Mouse (Mus musculus): ENCODE measurements around the gene Cap2. TPM values are rescaled to one million over a fixed set of nuclear protein-coding genes. Genes with fewer than 3 reads are reported as not detected.

The Cap2 gene
- polyA plus RNA-seq, 1 experiment: 134 TPM

GRCm38 (mm10) chr13:46632796-46633195 lies 131.1 kb downstream of the Cap2 start:
- Histone ChIP-seq H3K4me1 (ENCODE audit: control insufficient read depth, insufficient read depth, low read length) (no peaks in the 10 kb centered on the region; the same call in 1 of the 2 replicates), H3K27me3 (ENCODE audit: control insufficient read depth, insufficient read depth, low read length) (no peaks in the 10 kb centered on the region), H3K27ac (ENCODE audit: control insufficient read depth, insufficient read depth, low read depth, low read length) (no peak overlapping the region), H3K4me3 (ENCODE audit: control insufficient read depth, low read depth, low read length) (no peak overlapping the region), H3K36me3 (ENCODE audit: control insufficient read depth, insufficient read depth, low read length) (no peaks in the 10 kb centered on the region)
- TF ChIP-seq POLR2A (IDR thresholded peaks at IDR 0.05; ENCODE audit: control insufficient read depth, low read depth, low read length): no peak
- TF ChIP-seq CTCF (IDR thresholded peaks at IDR 0.05; ENCODE audit: control insufficient read depth, insufficient read depth, insufficient replicate concordance, low read depth, low read length): no peak

DNA sequence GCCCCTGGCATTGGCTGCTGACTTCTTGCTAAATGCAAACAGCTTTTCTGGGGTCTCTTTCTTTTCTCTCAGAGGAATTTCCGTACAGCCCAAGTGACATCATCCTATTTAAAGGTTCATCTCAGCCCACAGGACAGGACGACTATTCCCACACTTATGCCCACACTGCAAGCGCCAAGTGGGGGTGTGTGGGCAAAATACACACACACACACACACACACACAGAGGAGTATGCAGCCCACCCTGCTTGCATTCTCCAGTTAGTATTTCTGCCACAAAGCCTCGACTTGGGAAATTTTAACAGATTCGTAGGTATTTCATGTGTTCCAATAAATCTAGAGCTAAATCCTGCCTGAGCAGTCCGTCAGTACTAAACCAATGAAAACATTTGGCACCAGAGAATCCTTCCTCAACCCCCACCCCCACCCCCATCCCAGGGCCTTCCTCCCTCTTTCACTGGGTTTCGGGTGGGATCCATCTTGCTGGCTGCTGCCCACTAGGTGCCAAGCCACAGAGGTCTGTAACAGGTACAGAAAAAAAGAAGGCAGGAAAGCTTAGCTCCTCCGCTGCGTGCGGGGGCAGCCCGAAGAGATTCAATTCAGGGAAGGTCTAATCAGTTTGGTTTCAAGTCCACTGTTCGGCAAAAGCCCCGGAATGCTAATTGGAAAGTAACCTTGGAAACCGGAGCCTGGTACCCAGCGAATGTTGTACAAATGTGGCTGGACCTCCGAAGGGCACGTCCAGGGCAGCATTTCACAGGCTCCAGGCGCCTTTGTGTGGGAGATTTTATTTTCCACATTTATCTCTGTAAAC lies 131.9 kb downstream of the Cap2 start:
- TF ChIP-seq CTCF (IDR thresholded peaks at IDR 0.05; ENCODE audit: control insufficient read depth, insufficient read depth, insufficient replicate concordance, low read depth, low read length): no peak
- no peak for TF ChIP-seq POLR2A (IDR thresholded peaks at IDR 0.05; ENCODE audit: control insufficient read depth, low read depth, low read length)
- H3K4me3 ChIP-seq (ENCODE audit: control insufficient read depth, low read depth, low read length): no peak overlapping the region

GRCm38 (mm10) chr13:46634133-46634488 lies 132.5 kb downstream of the Cap2 start:
- Histone ChIP-seq H3K27me3 (ENCODE audit: control insufficient read depth, insufficient read depth, low read length) (no peaks in the 10 kb centered on the region), H3K27ac (ENCODE audit: control insufficient read depth, insufficient read depth, low read depth, low read length) (no peak overlapping the region), H3K4me3 (ENCODE audit: control insufficient read depth, low read depth, low read length) (no peak overlapping the region), H3K36me3 (ENCODE audit: control insufficient read depth, insufficient read depth, low read length) (no peaks in the 10 kb centered on the region), H3K4me1 (ENCODE audit: control insufficient read depth, insufficient read depth, low read length) (no peaks in the 10 kb centered on the region; the same call in 1 of the 2 replicates)
- TF ChIP-seq CTCF (IDR thresholded peaks at IDR 0.05; ENCODE audit: control insufficient read depth, insufficient read depth, insufficient replicate concordance, low read depth, low read length): no peak
- no peak for TF ChIP-seq POLR2A (IDR thresholded peaks at IDR 0.05; ENCODE audit: control insufficient read depth, low read depth, low read length)

More for the DNA sequence above, 131.9 kb downstream of the Cap2 start:
- H3K27ac ChIP-seq (ENCODE audit: control insufficient read depth, insufficient read depth, low read depth, low read length): no peak overlapping the region
- no peaks in the 10 kb centered on the region; the same call in 1 of the 2 replicates for H3K4me1 ChIP-seq (ENCODE audit: control insufficient read depth, insufficient read depth, low read length)
- H3K27me3 ChIP-seq (ENCODE audit: control insufficient read depth, insufficient read depth, low read length): no peaks in the 10 kb centered on the region
- no peaks in the 10 kb centered on the region for H3K36me3 ChIP-seq (ENCODE audit: control insufficient read depth, insufficient read depth, low read length)

DNA sequence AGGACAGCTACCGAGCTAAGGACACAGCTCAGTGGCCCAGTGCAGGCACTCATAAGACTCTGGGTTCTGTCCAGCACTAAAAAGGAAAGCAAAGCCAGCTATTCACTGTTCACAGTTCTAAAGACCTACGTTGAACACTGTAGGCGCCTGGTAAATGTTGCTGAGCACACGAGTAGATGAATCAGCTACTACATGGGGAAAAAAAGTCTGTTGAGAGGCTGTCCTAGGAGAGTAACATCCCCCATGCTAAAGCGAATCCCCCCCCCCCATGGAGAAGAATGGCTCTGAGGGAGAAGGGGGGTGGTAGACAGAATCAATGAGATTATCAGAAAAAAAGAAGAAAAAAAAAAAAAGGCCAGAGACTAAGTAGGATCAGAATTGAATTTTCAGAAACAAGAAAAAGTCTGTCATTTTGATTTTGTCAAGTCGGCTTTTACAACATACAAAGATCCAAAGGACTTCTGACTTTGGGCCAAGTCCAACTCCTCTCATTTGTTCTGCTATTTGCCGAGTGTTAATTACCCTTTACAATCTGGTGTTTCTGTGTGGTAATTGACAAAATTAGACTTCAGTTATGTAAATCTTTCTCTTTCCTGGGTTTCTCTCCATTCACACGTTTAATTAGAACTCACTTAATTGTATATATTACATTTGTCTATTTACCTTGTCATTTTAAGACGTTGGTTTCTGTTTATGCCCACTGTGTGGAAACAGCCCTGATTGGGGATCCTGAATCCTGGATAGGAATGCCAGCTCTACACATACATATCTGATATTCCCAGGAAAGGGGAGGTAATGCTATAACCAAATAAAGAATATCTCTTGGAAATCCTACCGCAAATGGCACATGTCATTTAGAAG lies 139.2 kb downstream of the Cap2 start:
- no peak overlapping the region for H3K4me3 ChIP-seq (ENCODE audit: control insufficient read depth, low read depth, low read length)
- H3K27ac ChIP-seq (ENCODE audit: control insufficient read depth, insufficient read depth, low read depth, low read length): no peak overlapping the region
- H3K27me3 ChIP-seq (ENCODE audit: control insufficient read depth, insufficient read depth, low read length): no peaks in the 10 kb centered on the region
- no peaks in the 10 kb centered on the region for H3K4me1 ChIP-seq (ENCODE audit: control insufficient read depth, insufficient read depth, low read length)
- no peak for TF ChIP-seq CTCF (IDR thresholded peaks at IDR 0.05; ENCODE audit: control insufficient read depth, insufficient read depth, insufficient replicate concordance, low read depth, low read length)
- TF ChIP-seq POLR2A (IDR thresholded peaks at IDR 0.05; ENCODE audit: control insufficient read depth, low read depth, low read length): no peak
- no peaks in the 10 kb centered on the region for H3K36me3 ChIP-seq (ENCODE audit: control insufficient read depth, insufficient read depth, low read length)

- no peak overlapping the region for H3K4me3 ChIP-seq (ENCODE audit: control insufficient read depth, low read depth, low read length)
- H3K4me1 ChIP-seq (ENCODE audit: control insufficient read depth, insufficient read depth, low read length): no peaks in the 10 kb centered on the region
- no peak overlapping the region for H3K27ac ChIP-seq (ENCODE audit: control insufficient read depth, insufficient read depth, low read depth, low read length)
- H3K36me3 ChIP-seq (ENCODE audit: control insufficient read depth, insufficient read depth, low read length): no peaks in the 10 kb centered on the region
- H3K27me3 ChIP-seq (ENCODE audit: control insufficient read depth, insufficient read depth, low read length): no peaks in the 10 kb centered on the region
- TF ChIP-seq CTCF (IDR thresholded peaks at IDR 0.05; ENCODE audit: control insufficient read depth, insufficient read depth, insufficient replicate concordance, low read depth, low read length) (peak; percentile 75; the same call in 1 of the 2 replicates), POLR2A (IDR thresholded peaks at IDR 0.05; ENCODE audit: control insufficient read depth, low read depth, low read length) (no peak)
Measured at GRCm38 (mm10) chr13:46642318-46642717, 140.7 kb downstream of the Cap2 start.

DNA sequence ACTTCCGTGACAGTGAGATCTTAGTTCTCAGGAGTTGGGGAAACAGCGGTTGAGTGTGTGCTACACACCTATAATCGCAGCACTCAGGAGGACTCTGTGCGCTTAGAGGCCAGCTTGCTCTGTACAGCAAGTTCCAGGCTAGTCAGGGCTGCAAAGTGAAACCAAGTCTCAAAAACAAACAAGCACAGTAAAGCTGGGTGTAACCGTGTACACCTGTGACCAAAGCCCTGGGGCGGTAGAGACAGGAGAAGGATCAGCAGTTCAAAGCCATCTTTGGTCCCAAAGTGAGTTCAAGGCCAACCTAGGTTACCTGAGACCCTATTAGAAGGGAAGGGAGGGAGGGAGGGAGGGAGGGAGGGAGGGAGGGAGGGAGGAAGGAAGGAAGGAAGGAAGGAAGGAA lies 142.5 kb downstream of the Cap2 start:
- TF ChIP-seq POLR2A (IDR thresholded peaks at IDR 0.05; ENCODE audit: control insufficient read depth, low read depth, low read length) (no peak), CTCF (IDR thresholded peaks at IDR 0.05; ENCODE audit: control insufficient read depth, insufficient read depth, insufficient replicate concordance, low read depth, low read length) (no peak)
- Histone ChIP-seq H3K4me1 (ENCODE audit: control insufficient read depth, insufficient read depth, low read length) (no peaks in the 10 kb centered on the region), H3K4me3 (ENCODE audit: control insufficient read depth, low read depth, low read length) (no peak overlapping the region), H3K27ac (ENCODE audit: control insufficient read depth, insufficient read depth, low read depth, low read length) (no peak overlapping the region), H3K27me3 (ENCODE audit: control insufficient read depth, insufficient read depth, low read length) (no peaks in the 10 kb centered on the region), H3K36me3 (ENCODE audit: control insufficient read depth, insufficient read depth, low read length) (no peaks in the 10 kb centered on the region)

- Histone ChIP-seq H3K36me3 (ENCODE audit: control insufficient read depth, insufficient read depth, low read length) (no peaks in the 10 kb centered on the region), H3K4me1 (ENCODE audit: control insufficient read depth, insufficient read depth, low read length) (no peaks in the 10 kb centered on the region), H3K27me3 (ENCODE audit: control insufficient read depth, insufficient read depth, low read length) (no peaks in the 10 kb centered on the region), H3K27ac (ENCODE audit: control insufficient read depth, insufficient read depth, low read depth, low read length) (no peak overlapping the region), H3K4me3 (ENCODE audit: control insufficient read depth, low read depth, low read length) (no peak overlapping the region)
- no peak for TF ChIP-seq POLR2A (IDR thresholded peaks at IDR 0.05; ENCODE audit: control insufficient read depth, low read depth, low read length)
- TF ChIP-seq CTCF (IDR thresholded peaks at IDR 0.05; ENCODE audit: control insufficient read depth, insufficient read depth, insufficient replicate concordance, low read depth, low read length): no peak
Measured at GRCm38 (mm10) chr13:46645476-46645875, 143.8 kb downstream of the Cap2 start.

Data from testis, adult 2 months (tissue).